Mouse (Mus musculus) heart, adult 11 months (tissue): Measurements from ENCODE around the gene Nav1.

ENCODE experiments used
- DNase-seq: peaks from one replicate; pipeline ENCODE4 v3.0.0; 2022

Gene Nav1

GRCm38 (mm10) chr1:135607019-135607418 is at the start of gene Nav1:
TSS of gene Nav1 (minus strand) at chr1:135607295.
- no peak for DNase-seq

GRCm38 (mm10) chr1:135653909-135654308 is 46.8 kb upstream of the Nav1 start:
- DNase-seq: no peak

- DNase-seq: peak; percentile 87
Observed at GRCm38 (mm10) chr1:135645459-135646195, 38.5 kb upstream of the Nav1 start.

DNA sequence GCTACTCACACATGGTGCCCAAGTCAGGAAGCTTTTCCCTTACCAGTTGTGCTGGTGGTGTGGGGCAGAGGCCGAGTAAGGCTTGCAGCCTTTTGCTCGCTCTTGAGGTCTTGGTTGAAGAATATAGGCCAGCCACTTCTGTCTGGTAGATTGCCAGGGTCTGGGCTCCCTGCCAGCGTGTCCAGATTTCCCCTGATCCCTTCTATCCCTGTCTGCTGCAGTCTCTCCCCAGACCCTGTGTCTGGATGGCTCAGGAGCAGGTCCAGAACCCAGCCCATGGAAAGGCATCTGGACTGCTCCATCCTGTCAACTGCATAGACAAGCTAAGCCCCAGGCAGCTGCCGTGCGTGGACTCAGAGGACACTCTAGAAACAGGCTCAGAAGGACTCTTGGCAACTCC is 37.0 kb upstream of the Nav1 start:
- DNase-seq: peak; percentile 95

DNA sequence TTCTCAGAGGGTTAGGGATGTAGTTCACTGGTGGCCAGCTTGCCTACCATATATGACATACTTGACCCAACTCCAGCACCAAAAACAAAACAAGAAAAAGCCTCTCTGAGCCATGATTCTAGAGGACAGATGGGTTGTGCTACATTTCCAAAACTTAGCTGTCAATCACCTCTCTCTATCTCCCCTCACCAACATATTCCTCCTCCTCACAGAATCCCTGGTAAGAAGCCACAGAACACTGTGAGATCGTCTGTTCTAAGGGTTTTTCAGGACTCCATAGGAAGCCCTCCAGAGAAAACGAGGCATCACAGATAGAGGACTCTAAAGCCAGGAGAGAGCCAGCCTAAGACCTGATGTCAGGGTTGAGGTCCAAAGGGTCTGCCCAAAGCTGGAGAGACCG is 36.6 kb upstream of the Nav1 start:
- no peak for DNase-seq

- DNase-seq: peak; percentile 93
Observed at GRCm38 (mm10) chr1:135639853-135640252, 32.8 kb upstream of the Nav1 start.

GRCm38 (mm10) chr1:135639093-135639492 is 32.0 kb upstream of the Nav1 start:
- no peak for DNase-seq

DNA sequence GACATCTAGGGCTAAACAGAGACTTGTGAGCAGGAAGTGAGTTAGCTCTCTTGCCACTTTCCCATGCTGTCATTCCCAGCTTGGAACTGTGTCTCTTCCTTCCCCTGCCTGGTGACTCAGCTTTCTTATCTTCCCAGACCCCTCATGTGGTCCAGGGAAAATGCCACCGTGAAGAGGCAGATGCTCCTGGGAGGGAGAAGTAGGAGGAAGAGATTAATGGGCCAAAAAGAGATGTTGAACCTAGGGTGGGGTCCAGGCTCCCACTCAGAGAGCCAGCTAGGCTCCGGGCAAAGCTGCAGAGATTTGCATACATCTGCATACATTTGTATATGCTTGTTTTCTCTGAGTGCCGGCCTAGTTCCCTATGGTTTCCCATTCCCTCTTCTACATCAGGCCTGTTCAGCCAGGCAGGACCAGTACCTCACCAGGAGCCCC is 30.5 kb upstream of the Nav1 start:
- peak; percentile 94 for DNase-seq

- peak; percentile 97 for DNase-seq
Observed at GRCm38 (mm10) chr1:135636111-135636511, 29.0 kb upstream of the Nav1 start.

- DNase-seq: no peak
Observed at GRCm38 (mm10) chr1:135635323-135636064, 28.4 kb upstream of the Nav1 start.

GRCm38 (mm10) chr1:135634791-135635190 is 27.7 kb upstream of the Nav1 start:
- no peak for DNase-seq

- DNase-seq: no peak
Observed at GRCm38 (mm10) chr1:135633884-135634283, 26.8 kb upstream of the Nav1 start.

DNA sequence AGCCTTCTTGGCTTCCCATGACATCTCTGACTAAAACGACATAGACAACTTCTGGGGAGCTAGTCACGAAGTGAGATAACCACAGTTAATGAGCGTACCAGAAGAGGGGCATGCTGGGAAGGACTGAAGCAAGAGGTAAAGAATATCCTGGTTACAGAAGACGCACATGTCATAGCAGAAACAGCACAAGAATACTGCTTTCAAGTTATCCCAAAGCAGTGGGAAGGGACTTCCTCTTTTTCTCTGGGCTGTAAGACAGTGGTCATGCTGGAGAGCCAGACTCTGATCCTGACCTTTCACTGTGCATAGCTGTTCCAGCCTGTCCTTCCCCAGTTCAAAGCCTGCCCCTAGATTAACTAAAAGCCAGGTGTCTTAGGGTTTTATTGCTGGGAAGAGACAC is 26.4 kb upstream of the Nav1 start:
- DNase-seq: no peak

- DNase-seq: no peak
Observed at GRCm38 (mm10) chr1:135632199-135632598, 25.1 kb upstream of the Nav1 start.

DNA sequence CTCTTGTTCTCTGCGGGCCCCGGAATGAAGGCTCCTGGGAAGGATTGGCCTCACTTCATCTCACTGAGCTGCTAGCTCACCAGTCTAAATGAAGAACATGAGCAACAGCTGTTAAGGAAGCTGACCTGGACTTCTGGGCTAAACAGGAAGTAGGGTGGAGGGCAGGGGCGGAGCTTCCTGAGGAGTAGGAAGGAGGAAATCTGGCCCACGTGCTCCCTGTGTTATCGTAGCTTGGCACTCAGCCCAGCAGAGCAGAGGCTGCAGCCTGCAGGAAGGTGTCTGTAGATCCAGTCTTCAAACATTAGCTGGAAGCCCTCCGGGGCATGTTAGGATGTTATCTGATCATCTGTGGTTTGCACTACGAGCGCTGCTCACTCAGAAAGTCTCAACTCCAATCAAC is 24.4 kb upstream of the Nav1 start:
- DNase-seq: peak; percentile 99

DNA sequence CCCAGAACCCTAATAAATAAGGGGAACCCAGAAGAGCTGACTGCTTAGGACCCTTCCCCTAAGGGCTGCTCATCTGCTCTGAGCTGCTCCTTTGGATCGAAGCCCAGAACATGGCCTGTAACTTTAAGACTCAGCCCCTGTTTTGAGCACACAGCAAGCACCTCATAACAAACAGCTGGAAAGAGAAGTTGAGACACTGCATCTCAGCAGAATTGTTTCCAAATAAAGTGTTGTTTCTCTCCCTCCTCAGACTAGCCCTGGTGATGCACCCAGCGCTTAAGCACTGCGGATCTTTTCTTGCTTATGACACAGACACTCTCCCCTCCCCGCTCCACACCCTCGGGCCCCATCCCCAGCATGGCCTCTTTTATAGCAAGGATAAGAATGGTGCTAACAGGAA is 22.8 kb upstream of the Nav1 start:
- peak; percentile 96 for DNase-seq

DNA sequence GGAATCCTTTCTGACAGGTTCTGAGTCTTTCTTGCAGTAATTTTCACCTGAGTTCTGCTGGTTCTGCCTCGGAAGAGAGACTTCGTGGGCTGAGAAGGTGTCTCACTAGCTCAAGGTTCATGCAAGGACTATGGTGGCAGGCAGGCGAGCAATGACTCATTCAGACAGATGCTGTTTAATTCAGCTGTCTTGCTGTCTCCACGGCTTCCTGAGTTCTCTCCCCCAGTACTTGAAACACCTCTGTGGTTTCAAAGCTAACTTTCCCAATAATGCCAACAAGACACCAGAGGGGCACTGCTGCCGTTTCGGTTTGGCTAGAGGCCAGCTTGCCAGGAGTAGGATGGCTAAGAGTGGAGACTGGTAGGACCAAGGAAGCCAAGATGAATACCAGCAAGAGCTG is 19.1 kb upstream of the Nav1 start:
- DNase-seq: no peak

DNA sequence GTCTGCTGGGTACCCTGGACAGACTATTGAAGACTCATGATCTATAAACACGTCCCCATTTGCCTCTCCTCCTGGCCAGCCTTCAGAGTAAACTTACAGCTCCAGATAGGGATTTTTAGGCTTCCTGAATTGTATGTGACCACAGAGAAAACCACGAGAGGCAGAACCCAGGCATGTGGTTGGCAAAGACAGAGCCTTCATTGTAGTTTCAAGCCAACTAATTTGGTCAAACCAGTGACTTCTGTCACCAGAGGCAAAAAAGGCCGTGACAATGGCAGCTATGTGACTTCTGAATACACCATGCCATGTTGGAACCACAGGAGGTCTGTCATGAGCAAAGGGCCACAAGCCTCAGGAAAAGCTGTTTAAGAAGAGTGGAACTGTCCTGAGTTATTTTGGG is 18.6 kb upstream of the Nav1 start:
- DNase-seq: no peak

- DNase-seq: no peak
Observed at GRCm38 (mm10) chr1:135624646-135625045, 17.6 kb upstream of the Nav1 start.

- no peak for DNase-seq
Observed at GRCm38 (mm10) chr1:135623136-135623535, 16.0 kb upstream of the Nav1 start.

DNA sequence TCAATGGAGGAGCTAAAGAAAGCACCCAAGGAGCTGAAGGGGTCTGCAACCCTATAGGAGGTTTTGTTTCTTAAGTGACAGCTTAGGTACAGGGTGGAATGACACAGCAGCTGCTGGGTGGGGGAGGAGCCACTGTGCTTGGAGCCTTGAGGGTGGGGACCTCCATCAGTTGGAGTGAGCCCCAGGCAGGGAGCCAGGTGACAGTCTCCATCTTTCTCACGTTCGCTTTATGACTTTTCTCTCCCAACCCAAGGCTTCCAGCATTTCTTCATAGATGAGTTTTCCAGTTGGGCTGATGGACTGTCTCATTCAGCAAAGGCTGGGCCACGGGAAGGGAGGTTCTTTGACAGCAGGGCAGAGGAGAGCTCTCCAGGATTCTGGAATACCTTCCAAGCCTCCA is 14.2 kb upstream of the Nav1 start:
- peak; percentile 97 for DNase-seq

GRCm38 (mm10) chr1:135619932-135620391 is 12.9 kb upstream of the Nav1 start:
- DNase-seq: peak; percentile 97

GRCm38 (mm10) chr1:135619130-135619529 is 12.0 kb upstream of the Nav1 start:
- DNase-seq: no peak

- DNase-seq: no peak
Observed at GRCm38 (mm10) chr1:135617344-135617743, 10.2 kb upstream of the Nav1 start.
